Mouse (Mus musculus) hindbrain, postnatal 0 days (tissue): Measurements from ENCODE around the gene Pnma5. TPM values are rescaled to one million over a fixed set of nuclear protein-coding genes. Genes with fewer than 3 reads are reported as not detected.
A peak's percentile ranks its signal among the peaks of the same experiment; 100 is the strongest.

Source experiments
- ATAC-seq: fragments of 200-750 bp; cut with Nextera tagmentation; 2 replicates; pipeline ENCODE4 v1.8.0; 2017; ENCODE audit warnings: mild to moderate bottlenecking, moderate TSS enrichment, moderate library complexity
- DNase-seq: peaks from one replicate; pipeline ENCODE4 v3.0.0-alpha.2; 2015; ENCODE audit warnings: low spot score
- H3K27ac ChIP-seq: fragments of 300-500 bp; sonication (generic); 2 replicates; pipeline ENCODE4 v1.5.1; 2014; ENCODE audit warnings: mild to moderate bottlenecking
- H3K27me3 ChIP-seq: fragments of 300-500 bp; sonication (generic); 2 replicates; pipeline ENCODE4 v1.6.1; 2014; ENCODE audit warnings: low read length, mixed read lengths; ENCODE audit not compliant: insufficient read depth
- H3K36me3 ChIP-seq: fragments of 300-500 bp; sonication (generic); 2 replicates; pipeline ENCODE4 v1.6.1; 2014; ENCODE audit warnings: low read length, mixed read lengths; ENCODE audit not compliant: insufficient read depth
- H3K4me1 ChIP-seq: fragments of 300-500 bp; sonication (generic); 2 replicates; pipeline ENCODE4 v1.6.1; 2014; ENCODE audit warnings: antibody characterized with exemption, low read length, mixed read lengths; ENCODE audit not compliant: insufficient read depth
- H3K4me2 ChIP-seq: fragments of 300-500 bp; sonication (generic); 2 replicates; pipeline ENCODE4 v1.6.1; 2014; ENCODE audit warnings: low read depth, mild to moderate bottlenecking, low read length, moderate library complexity, mixed read lengths
- H3K4me3 ChIP-seq: fragments of 300-500 bp; sonication (generic); 2 replicates; pipeline ENCODE4 v1.5.1; 2014; ENCODE audit warnings: low read length
- H3K9ac ChIP-seq: fragments of 300-500 bp; sonication (generic); replicated peaks from 2 replicates; pipeline ENCODE4 v1.6.1; 2014; ENCODE audit warnings: mild to moderate bottlenecking, low read length, moderate library complexity, mixed read lengths
- H3K9me3 ChIP-seq: fragments of 300-500 bp; sonication (generic); 2 replicates; pipeline ENCODE4 v1.6.1; 2016; ENCODE audit warnings: low read length, mixed read lengths
- CTCF ChIP-seq: IDR thresholded peaks from 2 replicates; pipeline ENCODE4 v1.5.1; 2016; ENCODE audit warnings: antibody characterized with exemption, control low read depth, low read depth
- WGBS: fragments of 180-500 bp; shearing (Covaris S2); extraction: QIAGEN DNeasy Blood & Tissue Kit; methylation state at CpG from one replicate; pipeline ENCODE4 v1.1.7; 2014; 5-methylcytosine and 5-hydroxymethylcytosine counted together
- microRNA counts: library from miRNA; unstranded; fragments of <30 nt; microRNA quantifications from one replicate; lab custom pipeline; 2015
- microRNA-seq, 2 experiments: library from miRNA; unstranded; fragments of <30 nt; microRNA quantifications; one replicate each; pipeline ENCODE4; 2016
- polyA plus RNA-seq: library from polyadenylated mRNA; unstranded; fragments of >200 nt; fragmentation: Nextera tagmentation; extraction: Ambion mirVana; gene quantifications from 2 replicates; pipeline ENCODE4 v1.2.1, GENCODE M21; 2015
- total RNA-seq: library from RNA; depleted of rRNA; stranded (reverse); fragments of >200 nt; gene quantifications from 2 replicates; pipeline ENCODE4 v1.2.3, GENCODE M21; 2014; rRNA removed

Pnma5 gene
- total and polyA plus RNA-seq, 2 experiments from 2014 or later = 0.33 TPM; not detected in 1

DNA sequence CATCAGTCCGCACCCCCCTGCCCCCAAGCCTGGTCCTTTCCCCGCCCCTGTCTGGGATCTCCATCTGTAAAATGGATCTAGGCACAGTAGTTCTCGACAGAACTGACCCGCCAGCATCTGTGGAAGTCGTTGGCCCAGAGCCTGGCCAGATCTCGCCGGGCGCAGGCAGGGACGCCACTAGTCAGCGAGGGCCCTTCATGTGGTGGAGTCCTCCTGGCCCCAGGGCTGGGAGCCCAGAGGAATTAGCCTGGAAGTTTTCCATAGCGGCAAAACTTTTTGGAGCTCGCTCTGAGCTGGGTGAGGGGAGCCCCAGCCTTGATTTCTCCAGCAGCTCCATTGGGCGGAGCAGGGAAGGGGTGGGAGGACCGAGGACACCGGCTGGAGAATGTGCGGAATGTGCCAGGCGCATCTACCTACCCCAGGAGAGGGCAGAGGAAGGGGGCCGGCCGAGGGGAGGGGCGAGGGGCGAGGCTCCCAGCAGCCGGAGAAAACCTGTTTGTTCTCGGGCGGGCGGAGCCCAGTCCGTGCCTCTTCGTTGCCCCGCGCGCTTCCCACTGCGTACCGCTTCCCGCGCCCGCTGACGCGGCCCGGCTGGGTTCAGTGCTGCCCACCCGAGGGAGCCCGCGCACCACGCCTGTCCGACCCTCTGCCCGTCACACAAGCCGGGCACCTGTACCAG is 49.9 kb downstream of the Pnma5 start, which contains the start of gene Zfp185:
Zfp185 (plus strand) TSS at position 499 of the 679 bp plus-strand sequence.
- H3K36me3 ChIP-seq = no peaks in the 10 kb centered on the region
- peak within 1 kb of the TSS; percentile 65 for H3K4me2 ChIP-seq
- no peak for TF ChIP-seq CTCF
- peak within 1 kb of the TSS; percentile 33; the same call in 1 of the 2 replicates for H3K9ac ChIP-seq
- DNase-seq = no peak
- no peaks in the 10 kb centered on the region for H3K9me3 ChIP-seq
- H3K4me1 ChIP-seq = no peaks in the 10 kb centered on the region
- ATAC-seq = peak; percentile 62
- H3K4me3 ChIP-seq = peak within 1 kb of the TSS; percentile 35
- no peak within 1 kb of the TSS for H3K27ac ChIP-seq
- no peaks in the 10 kb centered on the region for H3K27me3 ChIP-seq
- 25% methylated on average over 45 of the region's 45 CpGs for WGBS

- Histone ChIP-seq H3K4me2 (no peak overlapping the region), H3K36me3 (no peaks in the 10 kb centered on the region), H3K9ac (no peak overlapping the region), H3K9me3 (no peaks in the 10 kb centered on the region), H3K27me3 (no peaks in the 10 kb centered on the region), H3K4me1 (no peaks in the 10 kb centered on the region), H3K27ac (no peak overlapping the region), H3K4me3 (no peak overlapping the region)
- DNase-seq (no peak), ATAC-seq (no peak)
- WGBS = 92% methylated on average over 2 of the region's 2 CpGs
- TF ChIP-seq CTCF = no peak
Observed at GRCm38 (mm10) chrX:72985607-72986006, 51.3 kb downstream of the Pnma5 start.

MicroRNA genes within 50 kb of the gene (microRNA counts, 519-probe panel; counts per million panel counts)
- microRNA mmu-miR-2137 (lab: Ali Mortazavi, UCI) = 370 counts per million, percentile 5 among the panel's probes with 10 or more counts

Small RNAs within 50 kb of the gene (microRNA-seq; reads per million reads assigned to microRNA genes)
- gene Mir2137 = 3.0 to 8.9 reads per million in 2 experiments

Other genes starting within 250 kb of the Pnma5 start
- 8.8 and 9.8 TPM in 2 replicates for gene Gabrq, start 211.9 kb downstream of the Pnma5 start, total RNA-seq
- gene Gabrq, start 211.9 kb downstream of the Pnma5 start, polyA plus RNA-seq = 3.6 and 4.2 TPM in 2 replicates
- gene Cetn2, start 118.7 kb downstream of the Pnma5 start, total RNA-seq = 20.0 and 20.7 TPM in 2 replicates
- 67.1 and 79.9 TPM in 2 replicates for gene Cetn2, start 118.7 kb downstream of the Pnma5 start, polyA plus RNA-seq
- 35.6 and 41.1 TPM in 2 replicates for gene Nsdhl, start 118.5 kb downstream of the Pnma5 start, total RNA-seq
- gene Nsdhl, start 118.5 kb downstream of the Pnma5 start, polyA plus RNA-seq = 38.0 and 40.8 TPM in 2 replicates
- 0.65 and 1.4 TPM in 2 replicates for gene Zfp185, start 49.8 kb downstream of the Pnma5 start, total RNA-seq
- gene Zfp185, start 49.8 kb downstream of the Pnma5 start, polyA plus RNA-seq = 1.1 and 1.2 TPM in 2 replicates
- 10.6 and 15.0 TPM in 2 replicates for gene Pnma3, start 27.7 kb upstream of the Pnma5 start, total RNA-seq
- gene Pnma3, start 27.7 kb upstream of the Pnma5 start, polyA plus RNA-seq = 5.5 and 5.7 TPM in 2 replicates
- gene Xlr4a, start 45.4 kb upstream of the Pnma5 start, total RNA-seq = not detected in 2 replicates
- gene Xlr4a, start 45.4 kb upstream of the Pnma5 start, polyA plus RNA-seq = 0.35 TPM in 1 of 2 replicates, not detected in the other
- gene Xlr3a, start 60.0 kb upstream of the Pnma5 start, total RNA-seq = 1.2 and 2.6 TPM in 2 replicates
- 2.1 and 4.0 TPM in 2 replicates for gene Xlr3a, start 60.0 kb upstream of the Pnma5 start, polyA plus RNA-seq
- 0.75 and 2.1 TPM in 2 replicates for gene Gm14685, start 79.9 kb upstream of the Pnma5 start, total RNA-seq
- gene Gm14685, start 79.9 kb upstream of the Pnma5 start, polyA plus RNA-seq = 1.0 and 1.2 TPM in 2 replicates
- gene Xlr5b, start 111.7 kb upstream of the Pnma5 start, total RNA-seq = not detected in 2 replicates
- gene Xlr5b, start 111.7 kb upstream of the Pnma5 start, polyA plus RNA-seq = not detected in 2 replicates
- 0.05 and 2.1 TPM in 2 replicates for gene DXBay18, start 112.3 kb upstream of the Pnma5 start, total RNA-seq
- 0.18 TPM in 1 of 2 replicates, not detected in the other for gene DXBay18, start 112.3 kb upstream of the Pnma5 start, polyA plus RNA-seq
- not detected in 2 replicates for gene Spin2d, start 139.9 kb upstream of the Pnma5 start, total RNA-seq
- not detected in 2 replicates for gene Spin2d, start 139.9 kb upstream of the Pnma5 start, polyA plus RNA-seq
- 4.9 and 5.8 TPM in 2 replicates for gene Xlr3b, start 155.1 kb upstream of the Pnma5 start, total RNA-seq
- 7.4 and 15.5 TPM in 2 replicates for gene Xlr3b, start 155.1 kb upstream of the Pnma5 start, polyA plus RNA-seq
- not detected in 2 replicates for gene Xlr4b, start 177.2 kb upstream of the Pnma5 start, total RNA-seq
- gene Xlr4b, start 177.2 kb upstream of the Pnma5 start, polyA plus RNA-seq = 0.26 and 0.63 TPM in 2 replicates
- gene F8a, start 191.2 kb upstream of the Pnma5 start, total RNA-seq = 36.4 and 40.1 TPM in 2 replicates
- gene F8a, start 191.2 kb upstream of the Pnma5 start, polyA plus RNA-seq = 32.9 and 33.7 TPM in 2 replicates
- gene Xlr4c, start 206.0 kb upstream of the Pnma5 start, total RNA-seq = not detected in 2 replicates
- gene Xlr4c, start 206.0 kb upstream of the Pnma5 start, polyA plus RNA-seq = 0.31 and 0.53 TPM in 2 replicates
- gene Xlr3c, start 228.3 kb upstream of the Pnma5 start, total RNA-seq = not detected in 2 replicates
- gene Xlr3c, start 228.3 kb upstream of the Pnma5 start, polyA plus RNA-seq = 0.15 and 0.59 TPM in 2 replicates